Mouse (Mus musculus): ENCODE measurements around the gene Phf12.

Phf12 gene

DNA sequence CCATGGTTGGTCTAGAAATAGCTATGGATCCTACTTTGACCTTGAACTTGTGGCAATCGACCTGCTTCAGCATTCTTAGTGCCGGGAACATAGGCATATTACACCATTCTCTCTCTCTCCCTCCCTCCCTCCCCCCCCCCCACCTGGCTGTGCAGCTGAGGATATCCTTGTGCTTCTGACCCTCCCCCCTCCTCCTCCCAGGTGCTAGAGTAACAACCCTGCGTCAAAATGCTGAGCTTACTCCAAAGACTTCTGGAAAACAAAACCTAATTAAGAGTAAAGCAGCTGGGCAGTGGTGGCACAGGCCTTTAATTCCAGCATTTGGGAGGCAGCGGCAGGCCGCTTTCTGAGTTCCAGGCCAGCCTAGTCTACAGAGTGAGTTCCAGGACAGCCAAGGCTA, 86.6 kb downstream of the Phf12 start:
- ChIA-PET POLR2A (interaction anchor here in 3 of 4 experiments (0.6 to 2.3 kb wide), 8 partner anchors 11 to 1306 kb away, joined by 3 to 12 read pairs (median 5); partner anchors contain the start of genes Eral1 (in 2 of the 3) and Rpl23a (in 2 of the 3)), CTCF (interaction anchor here in 2 of 4 experiments (0.6 to 1.1 kb wide), 6 partner anchors 11 to 231 kb away, joined by 3 to 6 read pairs (median 3); no protein-coding TSS in a partner anchor)

DNA sequence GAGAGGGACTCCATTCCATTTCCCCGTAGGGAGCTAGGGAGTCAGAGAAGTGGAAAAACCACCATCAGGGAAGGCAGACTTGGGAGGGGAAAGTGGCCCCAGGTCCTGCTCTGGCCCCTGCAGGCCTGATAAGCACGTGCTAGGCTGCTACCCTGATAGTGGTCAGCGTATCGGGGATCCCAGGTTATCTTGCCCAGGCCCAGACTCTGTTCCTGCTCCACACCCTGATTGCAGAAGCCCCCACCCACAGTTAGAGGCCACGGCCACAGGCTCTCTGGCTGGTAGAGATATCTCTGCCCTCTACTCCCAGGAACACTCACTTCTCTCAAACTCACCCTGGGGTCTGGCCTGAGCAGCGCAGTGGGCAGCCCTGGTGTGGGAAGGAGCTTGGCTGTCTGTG, 87.1 kb downstream of the Phf12 start:
- CTCF ChIA-PET, result interaction anchor here in 3 of 4 experiments (0.6 to 1.1 kb wide), 5 partner anchors 11 to 230 kb away, joined by 3 to 5 read pairs (median 3); partner anchors contain the start of gene Eral1 (in 1 of the 3)
- POLR2A ChIA-PET, result interaction anchor here in 2 of 4 experiments (0.8 to 3.6 kb wide), 11 partner anchors 10 to 120 kb away, joined by 3 to 22 read pairs (median 5); partner anchors contain the start of genes Eral1 (in 2 of the 2), Fam222b (in 2 of the 2) and Rpl23a (in 2 of the 2)

DNA sequence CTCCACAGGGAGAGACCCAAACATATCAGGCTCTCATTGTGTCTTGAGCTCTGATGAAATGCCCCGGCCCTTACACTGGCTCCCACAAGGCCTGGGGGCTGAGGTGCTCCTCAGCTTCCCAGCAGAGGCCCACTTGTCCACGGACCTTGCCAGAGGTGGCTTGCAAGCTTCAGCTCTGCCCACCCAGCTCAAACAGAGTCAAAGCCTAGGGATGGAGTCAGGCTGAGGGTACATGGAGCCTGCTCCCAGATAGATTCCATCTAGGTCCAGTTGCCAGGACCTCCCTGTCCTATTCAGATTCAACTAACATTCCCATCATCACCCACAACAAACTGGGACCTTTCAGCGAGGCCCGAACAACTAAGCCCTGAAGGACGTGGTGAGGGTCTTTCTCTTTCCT, 89.4 kb downstream of the Phf12 start:
- POLR2A ChIA-PET, result interaction anchor here in 3 of 4 experiments (0.5 to 3.6 kb wide), 31 partner anchors 8 to 412 kb away, joined by 3 to 25 read pairs (median 4); partner anchors contain the start of genes Eral1 (in 3 of the 3), Fam222b (in 2 of the 3), Rpl23a (in 2 of the 3) and Aldoc (in 1 of the 3)

GRCm38 (mm10) chr11:78072425-78073130, 90.0 kb downstream of the Phf12 start:
- ChIA-PET CTCF (interaction anchor here in 3 of 4 experiments (0.5 to 1.5 kb wide), 13 partner anchors 8 to 439 kb away, joined by 3 to 7 read pairs (median 3); partner anchors contain the start of genes Eral1 (in 1 of the 3), Poldip2 (in 1 of the 3) and Tmem199 (in 1 of the 3)), POLR2A (interaction anchor here in 3 of 4 experiments (0.6 to 3.6 kb wide), 35 partner anchors 8 to 411 kb away, joined by 3 to 25 read pairs (median 4); partner anchors contain the start of genes Eral1 (in 3 of the 3), Fam222b (in 2 of the 3), Rpl23a (in 2 of the 3) and Aldoc (in 1 of the 3))

More for the DNA sequence above, 89.4 kb downstream of the Phf12 start:
- CTCF ChIA-PET, result interaction anchor here in 3 of 4 experiments (0.5 to 1.5 kb wide), 12 partner anchors 9 to 440 kb away, joined by 3 to 7 read pairs (median 4); partner anchors contain the start of genes Eral1 (in 1 of the 3), Poldip2 (in 1 of the 3) and Tmem199 (in 1 of the 3)

DNA sequence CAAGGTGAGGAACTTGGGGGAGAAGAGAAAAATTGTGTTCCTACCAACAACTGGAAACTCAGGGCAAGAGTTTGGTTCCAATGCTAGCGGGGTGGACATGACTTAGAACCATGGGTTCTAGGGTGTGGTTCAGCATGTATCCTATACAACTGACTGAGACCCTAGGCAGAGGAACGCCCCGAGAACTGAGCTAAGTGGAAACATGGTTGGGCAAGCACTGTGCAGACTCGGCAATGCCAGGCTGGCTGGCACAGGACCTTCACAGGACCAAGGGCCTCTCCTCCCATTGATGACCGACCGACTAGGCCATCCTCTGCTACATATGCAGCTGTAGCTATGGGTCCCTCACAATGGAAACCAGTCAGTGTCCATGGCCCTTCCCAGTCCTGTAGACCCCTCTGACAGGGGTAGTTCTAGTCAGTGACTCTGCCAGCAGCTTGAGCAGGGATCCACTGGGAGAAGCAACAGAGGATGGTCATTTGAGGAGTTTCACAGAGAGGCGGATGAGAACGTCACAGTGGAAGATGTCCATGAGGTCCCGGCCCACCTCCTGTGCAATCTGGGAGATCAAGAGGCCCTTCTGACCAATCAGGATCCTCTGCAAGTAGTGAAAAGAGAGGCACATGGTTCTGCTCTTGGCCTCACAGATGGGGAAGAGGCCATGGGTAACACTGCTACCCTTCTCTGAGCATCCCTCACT, 91.2 kb downstream of the Phf12 start:
- CTCF ChIA-PET, result interaction anchor here in 1 of 4 experiments (0.6 kb wide), 1 partner anchor 327 kb away, joined by 10 read pairs; no protein-coding TSS in a partner anchor
- POLR2A ChIA-PET, result interaction anchor here in 3 of 4 experiments (0.8 to 2.1 kb wide), 11 partner anchors 8 to 109 kb away, joined by 3 to 14 read pairs (median 7); partner anchors contain the start of genes Eral1 (in 1 of the 3), Fam222b (in 1 of the 3) and Rpl23a (in 1 of the 3)

DNA sequence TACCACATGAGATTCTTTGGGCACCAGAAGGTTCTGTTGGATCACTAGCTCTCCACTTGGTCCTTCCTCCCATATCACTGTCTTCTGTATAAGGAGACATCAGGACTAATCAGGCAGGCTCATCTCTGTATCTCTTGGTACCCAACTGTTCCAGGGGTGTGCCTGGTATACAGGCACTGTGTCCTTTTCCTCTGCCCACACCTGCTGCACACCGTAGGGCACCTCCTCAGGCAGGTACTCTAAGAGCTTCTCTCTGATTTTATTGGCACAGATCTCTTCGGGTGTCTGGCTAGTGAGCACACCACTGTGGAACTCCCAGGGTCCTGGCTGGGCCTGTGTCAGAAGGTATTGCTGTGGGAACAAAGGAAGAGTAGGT, 91.7 kb downstream of the Phf12 start:
- CTCF ChIA-PET, result no interaction called here
- POLR2A ChIA-PET, result interaction anchor here in 2 of 4 experiments (0.6 to 1.9 kb wide), 5 partner anchors 11 to 92 kb away, joined by 3 to 9 read pairs (median 4); no protein-coding TSS in a partner anchor

DNA sequence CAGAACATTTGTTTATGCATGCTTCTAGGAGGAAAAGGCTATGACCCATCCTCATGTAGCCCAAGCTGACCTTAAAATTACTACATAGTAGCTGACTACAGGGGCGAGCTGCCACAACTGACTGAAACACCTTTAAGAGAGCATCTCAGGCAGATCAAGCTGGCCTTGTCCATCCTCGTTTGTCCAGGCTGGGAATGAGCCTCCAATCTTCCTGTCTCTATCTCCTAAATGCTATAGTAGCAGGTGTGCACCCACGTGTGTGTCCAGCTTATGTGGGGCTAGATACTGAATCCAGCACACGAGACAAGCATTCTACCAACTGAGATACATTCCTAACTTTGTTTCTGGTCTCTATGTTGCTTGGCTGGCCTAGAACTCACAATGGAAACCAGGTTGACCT, 92.1 kb downstream of the Phf12 start:
- POLR2A ChIA-PET, result interaction anchor here in 2 of 4 experiments (0.6 to 1.0 kb wide), 4 partner anchors 26 to 93 kb away, joined by 3 to 4 read pairs (median 4); no protein-coding TSS in a partner anchor

More for the DNA sequence above, 92.1 kb downstream of the Phf12 start:
- CTCF ChIA-PET, result no interaction called here
